Mouse (Mus musculus): Measurements from ENCODE around the gene Tor1aip2. TPM values are rescaled to one million over a fixed set of nuclear protein-coding genes. Genes with fewer than 3 reads are reported as not detected.

Tor1aip2 gene
- polyA plus RNA-seq, 2 experiments, result 94.4 to 121 TPM

DNA sequence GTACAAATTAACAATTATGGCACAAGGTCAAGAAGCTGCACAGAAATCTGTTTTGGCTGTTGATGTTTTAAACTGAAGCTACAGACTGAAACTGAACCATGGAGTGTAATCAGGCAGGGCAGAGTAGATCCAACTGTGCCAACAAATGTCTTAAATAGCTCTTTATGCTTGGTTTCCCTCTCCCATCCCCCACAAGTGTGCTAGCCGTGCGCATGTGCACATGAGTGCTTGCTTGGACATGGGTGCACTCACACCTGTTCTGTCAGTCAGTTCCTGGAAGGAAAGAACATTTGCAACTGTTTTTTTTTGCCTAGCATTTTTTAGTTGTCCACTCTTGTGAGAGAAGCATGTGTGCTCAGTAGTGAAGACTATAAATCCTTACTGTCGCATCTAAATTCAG is 11.5 kb downstream of the Tor1aip2 start:
- no peak overlapping the region for H3K27ac ChIP-seq (replicated peaks; ENCODE audit: low read depth, low read length)
- peaks cover 12% of the 10 kb centered on the region for H3K4me1 ChIP-seq (ENCODE audit: control insufficient read depth, insufficient read depth, low read length)
- ATAC-seq (ENCODE audit: low FRiP score, low read depth) (peak; percentile 75; the same call in 1 of the 2 replicates), DNase-seq (ENCODE audit: low spot score) (peak; percentile 71)
- no peaks in the 10 kb centered on the region for H3K27me3 ChIP-seq (ENCODE audit: control insufficient read depth, insufficient read depth, low read length)
- no peaks in the 10 kb centered on the region for H3K9me3 ChIP-seq (ENCODE audit: control insufficient read depth, low read length)
- H3K4me3 ChIP-seq (replicated peaks; ENCODE audit: low read length), result no peak overlapping the region
- H3K36me3 ChIP-seq (ENCODE audit: control insufficient read depth, insufficient read depth, low read length), result peaks cover 69% of the 10 kb centered on the region
- no peak overlapping the region for H3K4me2 ChIP-seq (replicated peaks; ENCODE audit: low read depth, low read length, severe bottlenecking)
- no peak for TF ChIP-seq POLR2A (IDR thresholded peaks at IDR 0.05; ENCODE audit: borderline replicate concordance, extremely low read depth, insufficient read depth, insufficient read length)
- no peak overlapping the region for H3K9ac ChIP-seq (ENCODE audit: low read depth, low read length, severe bottlenecking)
- WGBS, result 79% methylated on average over 3 of the region's 3 CpGs

DNA sequence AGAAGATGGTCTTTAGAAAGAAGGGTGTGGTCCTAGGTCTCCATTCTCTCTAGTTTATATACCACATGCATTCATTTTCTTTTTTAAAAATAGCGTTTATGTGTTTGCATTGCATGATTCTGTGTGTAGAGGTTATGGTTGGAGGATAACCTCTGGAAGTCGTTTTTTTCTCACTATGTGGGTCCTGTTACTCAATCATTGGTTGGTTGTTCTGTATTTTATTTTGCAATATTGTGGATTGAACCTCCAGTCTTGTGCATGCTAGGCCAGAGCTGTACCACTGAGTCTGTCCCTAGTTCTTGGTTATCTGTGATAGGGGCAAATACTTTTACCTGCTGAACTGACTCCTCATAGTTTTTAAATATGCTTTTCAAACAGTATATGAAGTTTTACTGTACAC is 23.0 kb downstream of the Tor1aip2 start:
- peaks cover 44% of the 10 kb centered on the region for H3K36me3 ChIP-seq (ENCODE audit: control insufficient read depth, insufficient read depth, low read length)
- no peaks in the 10 kb centered on the region for H3K4me1 ChIP-seq (ENCODE audit: control insufficient read depth, insufficient read depth, low read length)
- no peaks in the 10 kb centered on the region for H3K9me3 ChIP-seq (ENCODE audit: control insufficient read depth, low read length)
- no peak overlapping the region for H3K9ac ChIP-seq (ENCODE audit: low read depth, low read length, severe bottlenecking)
- no peak overlapping the region for H3K27ac ChIP-seq (replicated peaks; ENCODE audit: low read depth, low read length)
- no peaks in the 10 kb centered on the region for H3K27me3 ChIP-seq (ENCODE audit: control insufficient read depth, insufficient read depth, low read length)
- no peak for ATAC-seq (ENCODE audit: low FRiP score, low read depth)
- H3K4me2 ChIP-seq (replicated peaks; ENCODE audit: low read depth, low read length, severe bottlenecking), result no peak overlapping the region
- DNase-seq (ENCODE audit: low spot score), result no peak
- 77% methylated on average over 2 of the region's 2 CpGs for WGBS
- TF ChIP-seq POLR2A (IDR thresholded peaks at IDR 0.05; ENCODE audit: borderline replicate concordance, extremely low read depth, insufficient read depth, insufficient read length), result no peak
- H3K4me3 ChIP-seq (replicated peaks; ENCODE audit: low read length), result no peak overlapping the region

- no peak overlapping the region for H3K4me2 ChIP-seq (replicated peaks; ENCODE audit: low read depth, low read length, severe bottlenecking)
- H3K36me3 ChIP-seq (ENCODE audit: control insufficient read depth, insufficient read depth, low read length), result peaks cover 71% of the 10 kb centered on the region
- DNase-seq (ENCODE audit: low spot score), result no peak
- TF ChIP-seq POLR2A (IDR thresholded peaks at IDR 0.05; ENCODE audit: borderline replicate concordance, extremely low read depth, insufficient read depth, insufficient read length), result no peak
- H3K27me3 ChIP-seq (ENCODE audit: control insufficient read depth, insufficient read depth, low read length), result no peaks in the 10 kb centered on the region
- WGBS, result 95% methylated on average over 4 of the region's 4 CpGs
- no peaks in the 10 kb centered on the region for H3K4me1 ChIP-seq (ENCODE audit: control insufficient read depth, insufficient read depth, low read length)
- no peak overlapping the region for H3K27ac ChIP-seq (replicated peaks; ENCODE audit: low read depth, low read length)
- no peak overlapping the region for H3K4me3 ChIP-seq (replicated peaks; ENCODE audit: low read length)
- ATAC-seq (ENCODE audit: low FRiP score, low read depth), result no peak
- no peaks in the 10 kb centered on the region for H3K9me3 ChIP-seq (ENCODE audit: control insufficient read depth, low read length)
- H3K9ac ChIP-seq (ENCODE audit: low read depth, low read length, severe bottlenecking), result no peak overlapping the region
These were observed 27.0 kb downstream of the Tor1aip2 start for GRCm38 (mm10) chr1:156062193-156062592.

DNA sequence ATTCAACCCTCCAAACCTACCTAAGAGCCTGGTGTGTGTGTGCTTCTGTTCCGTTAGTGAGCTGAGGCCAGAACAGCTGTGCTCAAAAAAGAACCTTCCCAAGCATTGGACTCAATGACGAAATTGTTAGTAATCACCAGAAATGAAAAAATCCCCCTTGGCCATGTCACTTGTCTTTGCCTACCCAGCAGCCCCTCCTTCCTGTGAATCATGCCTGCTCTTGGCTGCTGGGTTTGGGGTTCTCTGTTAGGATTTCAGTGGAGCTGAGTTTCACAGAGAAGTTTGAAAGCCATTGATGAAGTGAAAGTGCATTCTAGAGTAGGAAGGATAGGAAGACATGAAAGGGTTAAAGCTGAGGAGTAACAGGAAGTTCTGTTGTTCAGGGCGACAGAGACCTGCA is 30.9 kb downstream of the Tor1aip2 start:
- Histone ChIP-seq H3K4me2 (replicated peaks; ENCODE audit: low read depth, low read length, severe bottlenecking) (no peak overlapping the region), H3K27me3 (ENCODE audit: control insufficient read depth, insufficient read depth, low read length) (no peaks in the 10 kb centered on the region), H3K4me3 (replicated peaks; ENCODE audit: low read length) (no peak overlapping the region), H3K9ac (ENCODE audit: low read depth, low read length, severe bottlenecking) (no peak overlapping the region), H3K27ac (replicated peaks; ENCODE audit: low read depth, low read length) (no peak overlapping the region), H3K4me1 (ENCODE audit: control insufficient read depth, insufficient read depth, low read length) (no peaks in the 10 kb centered on the region), H3K9me3 (ENCODE audit: control insufficient read depth, low read length) (no peaks in the 10 kb centered on the region), H3K36me3 (ENCODE audit: control insufficient read depth, insufficient read depth, low read length) (peaks cover 59% of the 10 kb centered on the region)
- TF ChIP-seq POLR2A (IDR thresholded peaks at IDR 0.05; ENCODE audit: borderline replicate concordance, extremely low read depth, insufficient read depth, insufficient read length), result no peak
- ATAC-seq (ENCODE audit: low FRiP score, low read depth) (no peak), DNase-seq (ENCODE audit: low spot score) (no peak)
- 68% methylated on average over 3 of the region's 3 CpGs for WGBS

DNA sequence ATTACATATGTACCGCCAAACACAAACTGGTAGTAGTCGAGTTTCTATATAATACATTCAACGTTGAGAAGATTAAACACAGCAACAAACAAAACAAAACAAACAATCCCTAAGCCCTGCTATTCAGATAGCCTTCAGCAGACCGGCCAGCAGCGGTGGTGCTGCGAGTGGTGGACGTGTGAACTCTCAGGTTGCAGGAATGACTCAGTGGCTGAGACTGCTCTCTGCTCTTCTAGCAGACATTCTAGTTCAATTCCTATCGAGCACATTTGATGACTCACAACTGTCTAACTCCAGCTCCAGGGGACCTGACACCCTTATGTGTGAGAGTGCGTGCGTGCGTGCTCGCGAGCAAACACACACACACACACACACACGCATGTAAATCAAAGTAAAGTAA is 34.9 kb downstream of the Tor1aip2 start:
- H3K4me2 ChIP-seq (replicated peaks; ENCODE audit: low read depth, low read length, severe bottlenecking), result no peak overlapping the region
- no peak overlapping the region for H3K9ac ChIP-seq (ENCODE audit: low read depth, low read length, severe bottlenecking)
- H3K27ac ChIP-seq (replicated peaks; ENCODE audit: low read depth, low read length), result no peak overlapping the region
- DNase-seq (ENCODE audit: low spot score) (no peak), ATAC-seq (ENCODE audit: low FRiP score, low read depth) (no peak)
- no peaks in the 10 kb centered on the region for H3K27me3 ChIP-seq (ENCODE audit: control insufficient read depth, insufficient read depth, low read length)
- H3K36me3 ChIP-seq (ENCODE audit: control insufficient read depth, insufficient read depth, low read length), result peaks cover 23% of the 10 kb centered on the region
- TF ChIP-seq POLR2A (IDR thresholded peaks at IDR 0.05; ENCODE audit: borderline replicate concordance, extremely low read depth, insufficient read depth, insufficient read length), result no peak
- H3K4me1 ChIP-seq (ENCODE audit: control insufficient read depth, insufficient read depth, low read length), result no peaks in the 10 kb centered on the region; the same call in 1 of the 2 replicates
- 82% methylated on average over 14 of the region's 14 CpGs for WGBS
- H3K4me3 ChIP-seq (replicated peaks; ENCODE audit: low read length), result no peak overlapping the region
- no peaks in the 10 kb centered on the region for H3K9me3 ChIP-seq (ENCODE audit: control insufficient read depth, low read length)

All from limb, embryonic 14.5 days (tissue).